Mouse (Mus musculus) olfactory bulb, adult 2 months (tissue): Measurements from ENCODE around the gene Gmds.

ENCODE experiments used
- CTCF ChIP-seq: fragments of 200-500 bp; IDR thresholded peaks from 2 replicates; pipeline ENCODE4 v1.5.1; 2012; ENCODE audit warnings: low read depth, mild to moderate bottlenecking, low read length, moderate library complexity; ENCODE audit not compliant: insufficient read depth
- POLR2A ChIP-seq: fragments of 200-500 bp; IDR thresholded peaks from 2 replicates; pipeline ENCODE4 v1.6.1; 2012; ENCODE audit warnings: mild to moderate bottlenecking, low read depth, low read length, moderate library complexity; ENCODE audit not compliant: insufficient read depth

- TF ChIP-seq POLR2A, result no peak
- TF ChIP-seq CTCF, result no peak
These were observed 301.6 kb downstream of the Gmds start for GRCm38 (mm10) chr13:32036902-32037301.
